Mouse (Mus musculus) cerebellum, adult (tissue): ENCODE measurements at regions not wholly inside any gene's neighbourhood (a gene's known extent, or its start where the extent isn't known, plus 50 kb on each side); places are given as distances from the start of the nearest gene placed in this dataset.

Source experiments
- ATAC-seq: cut with Nextera tagmentation; 2 replicates; pipeline ENCODE4 v1.9.2; 2017; ENCODE audit warnings: mild to moderate bottlenecking, moderate library complexity, mixed read lengths; ENCODE audit not compliant: insufficient number of reproducible peaks, low FRiP score, low TSS enrichment

DNA sequence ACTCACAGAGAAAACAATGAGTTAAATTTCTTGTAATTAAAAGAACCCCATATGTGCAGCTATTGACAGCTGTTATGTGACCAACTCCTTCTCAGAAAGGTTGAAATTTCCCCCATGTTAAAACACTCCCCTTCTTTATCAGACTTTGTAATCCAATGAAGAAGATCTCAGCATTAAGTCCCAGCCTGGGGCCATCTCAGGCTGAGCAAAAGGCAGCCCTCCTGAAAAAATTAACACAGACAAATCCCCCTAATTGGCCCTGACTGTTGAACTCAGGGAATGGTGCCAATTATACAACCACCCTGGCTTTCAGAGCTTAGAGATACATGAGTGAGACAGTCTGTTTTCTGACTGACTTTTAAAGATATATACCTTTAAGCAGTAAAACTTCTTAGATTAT, 454.9 kb upstream of the Atp11b start:
- no peak for ATAC-seq

DNA sequence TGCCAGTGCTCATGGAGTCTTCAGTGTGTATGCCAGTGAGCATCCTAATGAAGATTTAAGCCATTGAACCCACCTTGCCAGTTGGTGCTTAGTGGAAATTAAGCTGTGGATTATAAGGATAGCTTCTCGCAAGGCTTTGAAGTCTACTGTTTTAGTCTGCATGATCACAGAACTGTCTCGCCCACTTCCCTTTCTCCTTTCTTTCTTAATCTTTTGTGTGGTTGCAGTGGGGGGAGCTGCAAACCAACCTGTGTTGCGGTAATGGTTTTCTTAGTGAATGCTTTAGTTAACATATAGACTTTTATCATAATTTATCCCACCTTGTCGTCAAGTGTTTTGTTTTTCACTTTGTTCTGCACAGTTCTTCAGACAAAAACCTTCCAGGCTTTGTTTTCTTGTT, 447.9 kb upstream of the Atp11b start:
- ATAC-seq: no peak

DNA sequence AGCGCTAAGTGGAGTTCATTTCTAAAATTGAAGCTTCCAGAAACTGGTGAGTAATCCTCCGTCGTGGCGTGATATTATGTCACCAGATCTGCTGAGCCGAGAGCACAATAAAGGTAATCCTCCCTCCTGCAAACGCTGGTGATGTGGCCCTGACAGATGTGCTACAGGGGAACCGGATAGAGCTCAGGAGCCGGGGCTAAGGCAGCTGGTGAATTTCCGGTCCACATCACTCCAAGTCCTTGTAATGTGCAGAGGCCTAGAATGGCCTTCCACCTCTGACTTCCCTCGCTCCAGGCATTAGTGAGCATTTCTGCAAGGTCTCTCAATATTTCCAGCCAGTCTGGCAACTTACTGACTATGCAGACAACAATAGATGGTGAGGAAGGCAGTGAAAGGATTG, 439.7 kb upstream of the Atp11b start:
- no peak for ATAC-seq

DNA sequence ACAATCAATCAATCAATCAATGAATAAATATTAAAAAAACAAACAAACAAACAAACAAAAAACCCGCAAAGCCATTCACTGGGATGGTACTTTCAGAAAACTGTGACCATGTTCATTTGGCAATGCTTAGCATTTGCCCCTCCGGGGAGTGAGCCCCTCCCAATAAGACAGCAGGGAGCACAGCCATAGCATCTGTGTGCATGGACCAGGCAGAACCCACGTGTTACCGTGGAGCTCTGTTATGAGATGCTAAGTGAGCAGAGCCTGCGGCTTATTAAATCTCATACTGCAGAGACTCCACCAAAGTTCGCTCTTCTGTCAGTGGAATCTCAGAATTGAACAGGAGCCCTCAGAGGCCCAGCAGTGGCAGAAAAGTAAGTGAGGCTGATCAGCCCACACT, 438.7 kb upstream of the Atp11b start:
- ATAC-seq: no peak

DNA sequence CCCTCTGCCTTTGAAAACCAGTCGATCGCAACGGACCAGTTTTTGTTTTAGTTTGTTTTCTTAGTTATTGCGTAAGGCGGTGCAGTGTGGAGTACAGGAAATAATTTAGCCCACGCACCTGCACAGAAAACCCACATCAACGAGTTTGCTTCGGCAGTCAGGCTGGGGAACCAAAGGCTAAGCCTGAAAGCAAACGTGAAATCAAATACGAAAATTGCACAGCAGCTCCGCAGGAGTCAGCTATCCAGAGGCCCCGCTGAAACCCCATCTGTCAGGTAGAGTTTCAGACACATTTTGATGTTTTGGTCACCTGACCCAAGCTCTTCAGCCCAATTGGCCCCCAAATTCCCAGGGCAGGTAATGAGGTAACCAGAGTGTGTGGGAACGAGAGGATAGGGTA, 435.6 kb upstream of the Atp11b start:
- no peak for ATAC-seq

DNA sequence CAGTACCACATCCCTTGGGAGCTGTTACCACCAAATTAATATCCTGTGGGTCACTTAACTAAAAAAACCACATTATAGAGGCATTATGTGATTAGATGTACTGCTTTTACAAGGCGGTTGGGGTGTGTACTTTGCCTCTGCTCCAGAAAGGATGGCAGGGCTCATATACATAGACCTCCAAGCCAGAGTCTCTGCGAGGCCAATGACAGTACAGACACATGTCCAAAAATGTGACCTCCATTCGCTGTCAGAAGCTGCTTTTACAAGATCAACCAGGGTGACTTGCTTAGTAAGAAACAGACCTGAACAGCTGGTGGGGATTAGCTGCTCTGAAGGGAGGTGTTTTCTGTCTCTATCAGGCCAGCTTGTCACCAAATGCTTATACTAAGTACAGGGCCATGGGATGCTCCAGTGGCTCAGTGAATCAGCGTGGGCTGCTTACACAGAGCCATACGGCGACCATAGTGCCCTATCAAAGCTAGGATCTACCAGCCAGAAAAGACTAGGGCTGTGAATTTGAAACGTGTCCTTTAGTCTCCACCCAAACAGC, 433.0 kb upstream of the Atp11b start:
- no peak for ATAC-seq

DNA sequence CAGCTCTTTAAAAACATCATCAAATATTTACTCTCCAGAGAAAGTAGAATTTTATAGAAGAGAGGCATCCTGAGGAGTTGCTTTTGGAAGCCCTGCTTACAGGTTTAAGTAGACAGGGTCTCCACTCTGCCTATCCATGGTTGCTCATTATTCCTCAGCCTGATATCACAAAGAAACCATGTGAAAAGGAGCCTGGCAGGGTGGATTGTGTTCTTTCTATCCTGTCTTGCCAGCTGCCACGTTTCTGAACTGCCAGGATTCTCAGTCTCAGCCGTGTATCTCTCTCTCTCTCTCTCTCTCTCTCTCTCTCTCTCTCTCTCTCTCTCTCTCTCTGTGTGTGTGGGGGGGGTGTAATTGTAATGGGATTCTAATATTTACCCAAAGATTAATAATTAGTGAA, 431.9 kb upstream of the Atp11b start:
- no peak for ATAC-seq

DNA sequence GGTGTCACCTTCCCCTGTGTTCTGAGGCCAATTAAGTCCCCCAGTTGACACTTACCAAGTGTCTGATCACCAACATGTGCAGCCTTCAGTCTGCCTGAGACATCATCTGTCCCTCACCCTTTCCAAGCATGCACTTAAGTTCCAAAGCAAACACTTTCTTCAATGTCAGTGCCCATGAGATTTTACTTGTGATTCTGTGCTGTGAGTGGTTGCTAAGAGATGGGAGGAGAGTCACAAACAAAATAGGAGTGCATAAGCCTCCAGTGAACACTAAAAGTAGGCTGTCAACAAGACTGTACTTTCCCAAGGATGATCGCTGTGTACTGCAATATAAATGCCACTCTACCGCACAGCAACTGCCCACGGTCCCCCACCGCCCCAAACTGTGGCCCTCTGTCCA, 431.0 kb upstream of the Atp11b start:
- no peak for ATAC-seq

DNA sequence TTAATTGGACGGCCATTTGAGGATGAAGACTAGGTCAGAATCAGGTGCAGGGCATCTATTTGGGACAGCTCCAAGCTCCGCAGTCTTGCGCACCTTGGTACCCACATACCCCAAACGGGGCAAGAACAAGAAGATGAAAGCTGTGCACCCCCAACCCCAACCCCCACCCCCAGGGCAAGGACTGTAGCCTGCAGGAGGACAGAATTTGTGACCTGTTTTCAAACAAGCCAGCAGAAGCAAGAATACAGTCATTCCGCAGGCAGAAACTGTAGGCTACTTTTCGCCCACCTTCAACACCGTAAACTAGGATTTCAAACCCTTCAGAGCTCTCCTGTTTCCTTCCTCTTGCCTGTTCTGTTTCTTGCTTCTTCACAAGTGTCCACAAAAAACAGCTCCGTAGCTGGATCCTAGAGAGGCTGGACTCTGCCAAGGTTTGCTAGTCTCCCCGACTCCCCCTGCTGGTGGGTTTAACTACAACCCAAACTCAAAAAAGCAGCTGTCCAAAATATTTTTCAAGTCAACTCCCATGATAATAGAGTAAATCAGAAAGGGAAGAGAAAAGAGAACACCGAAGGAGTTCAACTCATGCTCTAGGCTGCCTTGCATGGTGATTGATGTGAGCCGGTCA, 430.3 kb upstream of the Atp11b start:
- no peak for ATAC-seq

DNA sequence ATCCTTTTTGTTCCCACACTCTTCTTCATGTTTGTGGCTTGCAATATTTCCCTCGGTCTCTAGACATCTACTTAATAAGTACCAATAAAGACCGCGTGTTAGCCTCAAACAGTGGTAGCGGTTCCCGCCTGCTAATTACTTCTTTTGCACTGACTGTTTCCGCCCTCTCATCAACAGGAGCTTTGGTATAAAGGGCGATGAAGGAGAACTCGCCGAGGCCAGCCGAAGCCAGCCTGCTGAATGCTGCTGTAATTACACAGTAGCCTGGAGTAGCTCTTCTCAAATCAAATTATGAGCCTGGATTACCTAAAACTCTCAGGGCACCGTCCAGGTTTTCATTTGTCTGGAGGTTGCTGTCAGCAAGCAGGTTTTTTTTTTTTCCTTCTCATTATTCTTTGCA, 429.7 kb upstream of the Atp11b start:
- no peak for ATAC-seq

DNA sequence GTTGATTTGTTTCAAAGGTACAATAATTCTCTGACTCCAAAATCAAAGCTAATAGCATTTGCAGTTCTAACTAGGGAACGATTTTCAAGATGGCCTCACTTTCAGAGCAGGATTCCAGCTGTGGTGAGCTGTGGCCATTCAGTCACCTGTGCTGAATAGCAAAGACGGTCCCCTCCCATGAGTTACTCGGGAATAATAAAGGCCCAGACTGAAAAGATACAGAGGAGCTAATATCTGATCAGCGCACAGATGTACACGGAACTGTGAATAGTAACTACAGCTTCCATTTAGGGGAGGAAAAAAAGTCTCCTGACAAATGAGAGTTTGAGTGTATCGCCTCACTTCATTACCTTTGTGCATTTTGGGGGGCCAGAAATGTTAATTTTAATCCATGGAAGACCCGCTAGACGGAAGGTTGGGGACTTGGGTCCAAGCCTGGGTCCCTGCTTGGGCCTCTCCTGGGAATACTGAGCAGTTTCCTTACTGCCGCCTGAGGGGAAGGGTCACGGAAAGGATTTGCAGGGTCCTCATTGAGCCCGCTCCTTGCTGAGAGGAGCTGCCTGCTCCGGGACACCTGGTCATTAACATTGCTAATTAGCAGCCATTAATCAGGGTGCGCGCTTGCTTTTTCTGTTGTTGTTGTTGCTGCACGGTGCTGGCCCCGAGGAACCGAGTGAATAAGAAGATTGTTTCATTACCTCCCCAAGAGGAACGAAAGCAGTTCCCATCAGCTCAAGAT, 421.2 kb upstream of the Atp11b start:
- no peak for ATAC-seq

DNA sequence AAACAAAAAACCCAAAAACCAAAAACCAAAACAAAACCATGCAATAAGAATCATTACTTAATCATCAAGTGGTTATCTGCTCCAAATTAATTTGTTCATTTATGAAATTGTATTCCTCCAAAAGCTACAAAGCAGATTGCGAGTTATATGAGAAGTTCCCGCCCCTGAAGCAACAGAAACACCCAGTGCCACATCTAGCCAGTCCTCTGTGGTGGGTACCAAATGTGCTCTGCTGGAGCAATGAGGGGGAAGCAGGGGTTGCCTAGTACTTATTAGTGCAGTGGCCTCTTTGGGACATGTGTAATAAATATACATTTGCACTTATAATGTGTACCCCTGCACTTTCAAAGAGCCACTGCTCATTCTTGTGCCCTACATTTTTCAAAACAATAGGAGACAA, 419.9 kb upstream of the Atp11b start:
- no peak for ATAC-seq

DNA sequence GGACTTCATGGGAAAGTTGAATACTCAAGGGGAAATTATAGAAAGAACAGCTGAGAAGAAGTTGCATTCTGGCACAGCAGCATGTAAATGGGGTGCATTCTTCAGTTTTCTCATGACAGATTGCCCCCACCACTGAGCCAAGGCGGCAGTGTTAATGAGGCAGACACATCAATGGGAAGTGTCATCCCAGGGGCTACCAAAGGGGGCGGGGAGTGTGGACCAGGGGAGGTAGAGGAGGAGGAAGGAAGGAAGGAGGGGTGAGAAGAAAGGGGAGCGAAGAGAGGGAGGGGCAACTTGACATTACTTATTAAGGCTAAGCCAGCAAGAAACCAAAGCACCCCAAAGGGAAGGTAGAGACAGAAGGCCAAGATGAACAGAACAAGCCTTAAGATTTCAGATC, 419.4 kb upstream of the Atp11b start:
- ATAC-seq: no peak

DNA sequence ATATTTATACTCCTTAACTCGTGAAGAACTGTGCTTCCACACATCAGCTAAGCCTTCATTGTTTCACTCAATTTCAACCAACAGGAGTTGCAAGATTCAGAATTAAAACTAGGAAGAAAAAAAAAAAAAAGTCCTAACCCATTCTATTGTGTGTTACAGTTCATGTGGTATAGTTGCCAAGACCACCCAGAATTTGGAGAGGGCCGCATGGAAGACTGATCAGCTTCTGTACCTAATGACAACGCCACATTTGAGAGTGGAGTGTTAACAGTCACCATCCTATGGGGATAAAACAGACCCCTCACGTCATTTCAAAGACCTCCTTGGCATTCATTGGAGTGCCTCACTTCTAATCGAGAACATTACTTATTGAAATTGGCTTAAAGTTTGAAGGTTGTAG, 418.1 kb upstream of the Atp11b start:
- no peak for ATAC-seq

DNA sequence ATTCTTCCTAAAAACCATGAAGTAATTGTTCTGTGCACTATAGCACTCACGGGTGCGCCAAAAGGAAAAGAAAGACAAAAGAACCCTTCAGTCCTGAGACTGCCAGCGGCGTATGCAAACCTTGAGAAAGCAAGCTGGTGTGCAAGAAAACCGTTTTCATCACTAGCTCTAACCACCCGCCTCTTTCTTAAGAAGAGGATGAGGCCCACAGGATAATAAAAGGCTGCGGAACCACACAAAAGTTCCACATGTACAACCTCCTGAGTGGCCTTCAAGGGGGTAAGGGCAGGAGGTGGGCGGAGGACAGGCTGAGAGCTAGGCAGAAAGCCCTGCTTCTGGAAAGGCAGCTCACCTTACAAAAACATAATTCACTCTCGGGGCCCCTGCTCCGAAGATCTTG, 413.4 kb upstream of the Atp11b start:
- no peak for ATAC-seq

DNA sequence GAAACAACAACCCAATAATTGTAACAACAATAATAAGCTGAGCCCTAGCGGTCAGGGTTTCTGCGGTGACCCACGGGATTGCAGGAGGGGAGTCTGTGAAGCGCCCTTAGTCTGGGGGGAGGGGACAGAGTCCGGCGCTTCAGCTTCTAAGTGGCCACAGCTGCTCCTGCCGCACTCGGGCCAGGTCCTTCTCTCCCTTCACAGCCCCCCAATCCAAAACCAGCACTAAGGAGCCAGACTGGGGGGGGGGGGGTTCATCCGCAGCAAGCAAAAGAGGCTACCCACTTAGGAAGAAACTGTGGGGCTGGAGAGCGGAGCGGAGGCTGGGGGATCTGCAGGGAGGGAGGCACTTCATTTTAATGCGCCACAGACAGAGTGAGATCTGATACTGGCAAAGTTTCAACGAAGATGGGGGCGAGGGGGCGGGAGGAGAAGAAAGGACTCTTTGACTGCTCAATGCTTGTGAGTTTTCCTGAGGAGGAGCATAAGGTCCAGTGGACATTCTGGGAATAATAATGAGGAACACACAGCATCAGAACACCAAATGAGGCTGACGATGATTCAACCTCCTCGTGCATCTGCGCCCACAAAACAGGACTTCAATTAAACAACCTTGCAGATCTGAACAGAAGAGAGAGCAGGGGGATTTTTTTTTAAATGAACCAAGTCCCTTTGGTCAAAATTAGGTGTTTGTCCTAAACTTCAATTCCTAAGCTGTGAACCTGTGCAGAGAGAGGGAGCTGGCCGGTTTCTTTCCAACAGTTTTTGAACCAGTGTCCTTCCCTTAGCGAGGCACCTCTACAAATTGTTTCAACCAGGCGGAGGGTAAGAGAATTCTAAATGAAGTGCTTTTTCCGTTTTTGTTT, 412.7 kb upstream of the Atp11b start:
- ATAC-seq: 0 out of 2 replicates have a peak, but pooled peaks have one; percentile 22

DNA sequence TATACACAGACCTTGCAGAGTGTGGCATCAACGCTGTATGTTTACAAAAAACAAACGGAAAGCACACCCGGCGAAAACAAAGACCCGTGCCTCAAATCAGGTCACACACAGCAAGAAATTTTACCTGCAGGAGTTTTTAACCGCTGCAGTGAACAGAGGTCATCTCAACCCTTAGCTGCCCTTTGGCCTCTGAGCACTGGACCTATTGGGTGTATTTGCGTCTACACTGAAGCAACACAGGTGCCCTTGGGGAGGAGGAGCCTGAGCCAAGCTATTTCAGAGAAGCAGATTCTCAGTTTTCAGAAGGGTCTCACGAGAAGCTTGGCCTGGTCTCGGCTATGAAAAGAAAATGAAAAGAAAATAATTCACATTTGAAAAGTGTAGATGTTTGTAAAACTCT, 412.1 kb upstream of the Atp11b start:
- ATAC-seq: no peak

DNA sequence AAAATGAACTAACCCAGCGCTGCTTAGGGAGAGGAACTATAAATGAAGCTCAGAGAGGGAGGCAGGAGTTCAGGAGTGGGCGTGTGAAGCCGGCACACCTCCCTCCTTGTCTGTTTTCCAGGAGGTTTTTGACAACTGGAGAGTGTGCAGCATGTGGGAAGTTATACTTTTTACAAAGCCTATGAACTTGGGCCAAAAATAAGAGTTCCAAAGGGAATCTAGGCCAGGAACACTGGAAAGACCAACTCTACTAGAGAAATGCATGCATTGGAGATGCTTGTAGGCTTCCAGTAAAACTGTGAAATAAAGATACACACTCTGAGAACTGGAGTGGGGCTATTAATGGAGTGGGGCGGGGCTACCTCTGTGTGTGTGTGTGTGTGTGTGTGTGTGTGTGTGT, 411.3 kb upstream of the Atp11b start:
- no peak for ATAC-seq

DNA sequence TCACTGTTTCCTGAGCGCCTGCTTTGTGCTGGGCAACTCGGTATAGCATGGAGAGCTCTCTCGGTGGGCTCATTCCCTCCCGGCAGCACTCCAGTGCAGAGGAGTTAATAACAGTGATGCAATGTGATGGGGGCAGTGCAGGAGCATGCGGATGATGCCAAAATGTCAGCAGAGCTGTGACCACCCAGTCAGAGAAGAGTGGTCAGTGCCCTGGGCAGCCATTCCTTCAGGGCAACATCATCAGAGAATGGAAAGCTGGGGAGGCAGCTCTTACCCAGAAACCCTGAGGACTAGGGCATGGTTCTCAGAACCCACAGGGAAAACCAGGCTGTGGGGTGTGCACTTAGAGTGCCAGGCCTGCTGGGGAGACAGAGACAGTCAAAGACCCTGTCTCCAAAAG, 410.0 kb upstream of the Atp11b start:
- no peak for ATAC-seq

DNA sequence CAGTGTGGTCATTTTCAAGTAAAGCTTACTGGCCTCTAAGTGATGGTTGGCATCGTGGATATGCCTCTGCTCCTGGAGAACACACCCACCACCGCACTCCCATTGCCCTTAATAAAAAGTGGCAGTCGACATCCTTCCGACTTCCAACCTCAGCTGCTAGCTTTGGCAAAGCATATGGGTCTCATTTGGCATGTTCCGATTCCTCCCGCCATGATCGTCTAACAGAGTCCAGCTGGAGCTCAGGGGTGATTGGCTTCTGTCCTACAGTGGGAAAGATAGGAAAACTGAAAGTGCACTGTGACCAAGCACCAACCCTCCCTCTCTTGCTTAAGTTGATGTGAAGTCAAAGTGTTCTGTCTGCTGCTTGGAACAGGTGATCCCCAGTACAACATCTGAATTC, 404.8 kb upstream of the Atp11b start:
- ATAC-seq: no peak

DNA sequence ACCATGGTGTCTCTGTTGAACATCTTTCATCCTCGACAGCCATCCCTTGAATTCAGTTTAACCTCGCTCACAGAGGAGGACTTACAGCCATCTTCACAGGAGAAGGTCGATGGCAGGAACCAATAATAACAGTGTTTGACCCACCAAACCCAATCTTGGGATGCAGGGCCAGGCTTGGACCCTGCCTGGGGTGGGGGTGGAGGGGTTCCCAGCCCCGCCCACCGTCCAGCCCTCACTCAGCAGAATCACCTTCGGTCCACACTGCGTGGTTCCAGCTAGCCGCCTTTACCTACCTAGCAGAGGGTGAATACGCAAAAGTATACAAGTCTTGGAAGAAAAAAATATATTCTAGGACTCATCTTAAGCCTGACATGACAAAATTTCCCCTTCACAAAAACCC, 400.5 kb upstream of the Atp11b start:
- no peak for ATAC-seq
